20 mouse cellular contexts compared by ENCODE assay signal in genomic region chr15:13093954-13094880, GRCm38 (mm10).
DNase-seq lines count a peak whose midpoint lies in the region; ATAC-seq and TF ChIP-seq lines count a peak whose summit lies in the region.
"Had no signal": no experiment of that assay in that cellular context is flagged by ENCODE, and none has a peak within 500 bp of the region (broad histone marks: within the 10 kb centered on the region; RNA-seq: fewer than 3 reads in every experiment).

No protein-coding gene starts in this region.

- H3K4me3 ChIP-seq in forebrain, embryonic 13.5 days: no peak overlapping the region
- no peak overlapping the region for H3K4me3 ChIP-seq in forebrain, embryonic 10.5 days
- H3K4me3 ChIP-seq in CH12.LX (replicated peaks in 1 of 3; ENCODE audit: low read depth in 2 of 3, low read length in 2 of 3, poor library complexity in 1 of 3): no peak overlapping the region
- H3K4me3 ChIP-seq in forebrain, embryonic 14.5 days (ENCODE audit: low read depth, low read length): no peak overlapping the region
- no peak overlapping the region for H3K4me3 ChIP-seq in midbrain, embryonic 12.5 days
- H3K4me3 ChIP-seq: embryonic facial prominence, embryonic 10.5 days; heart, embryonic 13.5 days had no signal

- H3K4me1 ChIP-seq in forebrain, embryonic 13.5 days: peaks cover 27% of the 10 kb centered on the region
- H3K4me1 ChIP-seq in forebrain, embryonic 10.5 days: peaks cover 23% of the 10 kb centered on the region
- peaks cover 5 to 44% of the 10 kb centered on the region in 2 experiments for H3K4me1 ChIP-seq in CH12.LX (ENCODE audit: control insufficient read depth in 1 of 2, insufficient read depth in 2 of 2)
- H3K4me1 ChIP-seq in forebrain, embryonic 14.5 days (ENCODE audit: control insufficient read depth, insufficient read depth, low read length): peaks cover 6% of the 10 kb centered on the region
- H3K4me1 ChIP-seq in midbrain, embryonic 12.5 days: peaks cover 4% of the 10 kb centered on the region
- H3K4me1 ChIP-seq: embryonic facial prominence, embryonic 10.5 days had no signal

- dilution Hi-C loops in CH12.LX (cut with MboI; ENCODE audit: extremely low pct_ligation_motif_present, extremely low pct_unique_long_range_greater_than_20kb, low sequenced_read_pairs): no loop called here

- no peak for TF ChIP-seq CTCF in CH12.LX (conservative IDR thresholded peaks at IDR 0.05 in 1 of 2, IDR thresholded peaks at IDR 0.05 in 1 of 2; ENCODE audit: low read depth in 2 of 2, low read length in 2 of 2)

- H3K27me3 ChIP-seq in forebrain, embryonic 13.5 days: 0 out of 2 replicates have a peak, but pooled peaks cover 3% of the 10 kb centered on the region
- no peaks in the 10 kb centered on the region for H3K27me3 ChIP-seq in forebrain, embryonic 10.5 days (ENCODE audit: poor library complexity, severe bottlenecking)
- H3K27me3 ChIP-seq in CH12.LX (replicated peaks): no peaks in the 10 kb centered on the region
- H3K27me3 ChIP-seq in forebrain, embryonic 14.5 days (replicated peaks; ENCODE audit: control insufficient read depth, insufficient read depth, low read length): no peaks in the 10 kb centered on the region
- no peaks in the 10 kb centered on the region for H3K27me3 ChIP-seq in midbrain, embryonic 12.5 days
- H3K27me3 ChIP-seq: heart, embryonic 13.5 days had no signal

- no peaks in the 10 kb centered on the region for H3K36me3 ChIP-seq in forebrain, embryonic 13.5 days (ENCODE audit: poor library complexity, severe bottlenecking)
- H3K36me3 ChIP-seq in forebrain, embryonic 10.5 days (replicated peaks): peaks cover 13% of the 10 kb centered on the region
- H3K36me3 ChIP-seq in CH12.LX (replicated peaks in 1 of 2; ENCODE audit: control insufficient read depth in 1 of 2, insufficient read depth in 1 of 2, low read length in 1 of 2): no peaks in the 10 kb centered on the region
- no peaks in the 10 kb centered on the region for H3K36me3 ChIP-seq in forebrain, embryonic 14.5 days (ENCODE audit: control insufficient read depth, insufficient read depth, low read length)
- no peaks in the 10 kb centered on the region for H3K36me3 ChIP-seq in midbrain, embryonic 12.5 days
- H3K36me3 ChIP-seq: heart, embryonic 13.5 days had no signal

- no peak overlapping the region for H3K27ac ChIP-seq in forebrain, embryonic 13.5 days
- no peak overlapping the region for H3K27ac ChIP-seq in forebrain, embryonic 10.5 days
- peak overlapping the region; percentile 57; the same call in 1 of the 2 replicates for H3K27ac ChIP-seq in CH12.LX (ENCODE audit: insufficient read depth, low read depth)
- H3K27ac ChIP-seq in forebrain, embryonic 14.5 days (ENCODE audit: low read depth, low read length): no peak overlapping the region
- no peak overlapping the region; the same call in 1 of the 2 replicates for H3K27ac ChIP-seq in midbrain, embryonic 12.5 days (replicated peaks)
- H3K27ac ChIP-seq: embryonic facial prominence, embryonic 10.5 days; heart, embryonic 13.5 days; stomach, postnatal 0 days had no signal

- no peak overlapping the region for H3K9ac ChIP-seq in forebrain, embryonic 13.5 days
- H3K9ac ChIP-seq in CH12.LX (ENCODE audit: insufficient read depth, low read depth): no peak overlapping the region; the same call in 1 of the 2 replicates
- H3K9ac ChIP-seq in forebrain, embryonic 14.5 days (ENCODE audit: low read length): no peak overlapping the region
- H3K9ac ChIP-seq in midbrain, embryonic 12.5 days (replicated peaks): no peak overlapping the region
- H3K9ac ChIP-seq: heart, embryonic 13.5 days had no signal

- in situ Hi-C loops in CH12.LX (cut with MboI; ENCODE audit: low pct_ligation_motif_present, low pct_unique_long_range_greater_than_20kb, low sequenced_read_pairs): no loop called here

- H3K79me2 ChIP-seq in CH12.LX (replicated peaks; ENCODE audit: control insufficient read depth, extremely low read depth, insufficient read depth, poor library complexity, severe bottlenecking): no peaks in the 10 kb centered on the region

- DNase-seq in forebrain, embryonic 10.5 days (ENCODE audit: extremely low spot score, low spot score): no peak
- DNase-seq in CH12.LX (ENCODE audit: extremely low read depth): peak; percentile 52
- DNase-seq in forebrain, embryonic 14.5 days (ENCODE audit: low spot score): peak; percentile 43
- no peak for DNase-seq in gastrocnemius, postnatal 25 days
- no peak for DNase-seq in cerebellum, postnatal 4 days (ENCODE audit: low spot score in 2 of 2)
- no peak for DNase-seq in lung, postnatal 14 days
- DNase-seq: cerebellum, postnatal 25 days; heart, postnatal 36 days; left cerebral cortex, postnatal 4 days; lung, adult 18-20 months; lung, postnatal 4 days; right cerebral cortex, postnatal 25 days; thymus, postnatal 36 days had no signal

- 60% methylated on average over 19 of the region's 19 CpGs for WGBS in forebrain, embryonic 13.5 days
- WGBS in forebrain, embryonic 10.5 days: 87% methylated on average over 19 of the region's 19 CpGs
- WGBS in forebrain, embryonic 14.5 days: 63% methylated on average over 19 of the region's 19 CpGs
- WGBS in midbrain, embryonic 12.5 days: 68% methylated on average over 19 of the region's 19 CpGs

- ATAC-seq in forebrain, embryonic 13.5 days: peak; percentile 60; the same call in 1 of the 2 replicates
- ATAC-seq in forebrain, embryonic 14.5 days: peak; percentile 59; the same call in 1 of the 2 replicates
- peak; percentile 69; the same call in 1 of the 2 replicates for ATAC-seq in midbrain, embryonic 12.5 days (ENCODE audit: low FRiP score, low read depth)
- ATAC-seq: activated CD4-positive, CD25-positive, alpha-beta regulatory T cell, adult 4 months; intestine, postnatal 0 days had no signal

- no peak overlapping the region for H3K4me2 ChIP-seq in forebrain, embryonic 13.5 days
- peak overlapping the region; percentile 92 for H3K4me2 ChIP-seq in CH12.LX (ENCODE audit: insufficient read depth, low read depth, poor library complexity, severe bottlenecking)
- no peak overlapping the region for H3K4me2 ChIP-seq in forebrain, embryonic 14.5 days (ENCODE audit: low read length)
- no peak overlapping the region for H3K4me2 ChIP-seq in midbrain, embryonic 12.5 days (replicated peaks)
- H3K4me2 ChIP-seq: heart, embryonic 13.5 days had no signal

- no peak for TF ChIP-seq EP300 in CH12.LX (IDR thresholded peaks at IDR 0.05; ENCODE audit: low read length)

- H3K9me3 ChIP-seq in forebrain, embryonic 13.5 days (replicated peaks): no peaks in the 10 kb centered on the region
- no peaks in the 10 kb centered on the region for H3K9me3 ChIP-seq in forebrain, embryonic 10.5 days
- H3K9me3 ChIP-seq in CH12.LX (replicated peaks; ENCODE audit: low read length): no peaks in the 10 kb centered on the region
- no peaks in the 10 kb centered on the region for H3K9me3 ChIP-seq in forebrain, embryonic 14.5 days (replicated peaks; ENCODE audit: control insufficient read depth, low read length)
- no peaks in the 10 kb centered on the region for H3K9me3 ChIP-seq in midbrain, embryonic 12.5 days
- H3K9me3 ChIP-seq: embryonic facial prominence, embryonic 10.5 days; heart, embryonic 13.5 days had no signal

- no peak for TF ChIP-seq POLR2A in CH12.LX (IDR thresholded peaks at IDR 0.05; ENCODE audit: low read depth, low read length)

- TF ChIP-seq RAD21 in CH12.LX (IDR thresholded peaks at IDR 0.05; ENCODE audit: low read depth, low read length): no peak

TF ChIP-seq in CH12.LX, 34 proteins besides CTCF, POLR2A, EP300 and RAD21:
- TF ChIP-seq MEF2A (IDR thresholded peaks at IDR 0.05; ENCODE audit: borderline replicate concordance, low read depth, low read length) (no peak; the same call in 1 of the 2 replicates), ZNF384 (IDR thresholded peaks at IDR 0.05; ENCODE audit: low read depth, low read length) (peak; percentile 84)

Comparison
In these comparisons a context has a peak if more than half of its experiments do, and no peak if none do; other contexts are left out.
1. DNase-seq: peak in CH12.LX (single experiment) and forebrain, embryonic 14.5 days (single experiment); none in forebrain, embryonic 10.5 days (single experiment), gastrocnemius, postnatal 25 days (single experiment), cerebellum, postnatal 4 days (0 of 2) and lung, postnatal 14 days (single experiment).
2. Peak in every context shown above with its lines, with median percentiles within 50 percentile points of each other: ATAC-seq.